Mouse (Mus musculus): ENCODE measurements around the gene Rabgef1. TPM values are rescaled to one million over a fixed set of nuclear protein-coding genes. Genes with fewer than 3 reads are reported as not detected.

Gene Rabgef1
- polyA plus RNA-seq, 1 experiment from 2014 or later: 41.1 TPM

DNA sequence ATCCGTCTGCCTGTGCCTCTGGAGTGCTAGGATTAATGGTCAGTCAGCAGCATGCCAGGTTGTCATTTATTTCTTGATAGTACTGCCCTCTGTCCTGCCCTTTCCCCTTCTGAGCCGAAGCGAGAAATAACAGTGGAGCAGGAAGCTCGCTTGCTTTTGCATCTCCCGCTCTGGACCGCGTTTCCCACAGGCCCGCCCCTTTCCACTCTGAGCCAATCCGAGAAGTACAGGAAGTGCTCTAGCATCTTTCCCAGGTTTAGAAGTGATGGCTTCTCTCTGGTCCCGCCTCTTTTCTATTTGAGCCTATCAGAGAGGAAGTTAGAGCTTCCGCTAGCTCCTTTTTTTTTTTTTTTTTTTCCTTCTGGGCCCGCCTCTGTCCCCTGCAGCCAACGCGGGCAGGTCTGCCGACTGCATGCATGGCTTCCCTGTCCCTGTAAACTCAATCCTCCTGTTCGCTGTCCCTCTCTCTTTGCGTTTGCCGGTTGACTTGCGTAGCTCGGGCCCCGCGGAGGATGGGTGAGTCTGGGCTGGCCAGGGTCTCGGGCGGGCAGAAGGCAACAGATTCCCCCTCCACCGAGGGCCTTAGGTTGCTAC, 85.2 kb downstream of the Rabgef1 start:
- Histone ChIP-seq H3K36me3 (ENCODE audit: control insufficient read depth, insufficient read depth, low read length) (peaks cover 12% of the 10 kb centered on the region), H3K4me3 (ENCODE audit: low read depth, low read length) (peak overlapping the region; percentile 77), H3K9me3 (ENCODE audit: control insufficient read depth, low read length) (no peaks in the 10 kb centered on the region), H3K4me2 (peak overlapping the region; percentile 71), H3K27me3 (replicated peaks; ENCODE audit: control insufficient read depth, insufficient read depth, low read length) (no peaks in the 10 kb centered on the region), H3K4me1 (replicated peaks; ENCODE audit: control insufficient read depth, insufficient read depth, low read length) (peaks cover 10% of the 10 kb centered on the region; the same call in 1 of the 2 replicates), H3K9ac (ENCODE audit: low read depth, low read length) (peak overlapping the region; percentile 68), H3K27ac (ENCODE audit: low read depth, low read length) (peak overlapping the region; percentile 79)
- WGBS: under 1% methylated on average over 25 of the region's 25 CpGs
- peak; percentile 91 for ATAC-seq (replicated peaks; ENCODE audit: low FRiP score)
- DNase-seq (ENCODE audit: low spot score): peak; percentile 87

DNA sequence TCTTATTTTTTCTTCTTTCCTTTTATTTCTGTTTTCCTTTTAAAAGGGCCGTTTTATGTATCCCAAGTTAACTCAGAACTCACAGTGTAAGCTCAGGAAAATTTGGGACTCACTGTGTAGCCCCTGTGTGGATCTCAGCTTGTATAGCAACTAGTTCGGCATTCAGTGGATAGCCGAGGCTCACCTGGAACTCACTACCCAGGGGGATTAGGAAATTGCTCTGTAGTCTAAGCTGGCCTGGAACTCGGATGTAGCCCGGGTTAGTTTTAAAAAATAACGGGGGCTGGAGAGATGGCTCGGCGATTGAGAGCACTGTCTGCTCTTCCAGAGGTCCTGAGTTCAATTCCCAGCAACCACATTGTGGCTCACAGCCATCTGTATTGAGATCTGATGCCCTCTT, 85.7 kb downstream of the Rabgef1 start:
- no peak for DNase-seq (ENCODE audit: low spot score)
- WGBS: 5% methylated on average over 8 of the region's 8 CpGs
- H3K9me3 ChIP-seq (ENCODE audit: control insufficient read depth, low read length): no peaks in the 10 kb centered on the region

DNA sequence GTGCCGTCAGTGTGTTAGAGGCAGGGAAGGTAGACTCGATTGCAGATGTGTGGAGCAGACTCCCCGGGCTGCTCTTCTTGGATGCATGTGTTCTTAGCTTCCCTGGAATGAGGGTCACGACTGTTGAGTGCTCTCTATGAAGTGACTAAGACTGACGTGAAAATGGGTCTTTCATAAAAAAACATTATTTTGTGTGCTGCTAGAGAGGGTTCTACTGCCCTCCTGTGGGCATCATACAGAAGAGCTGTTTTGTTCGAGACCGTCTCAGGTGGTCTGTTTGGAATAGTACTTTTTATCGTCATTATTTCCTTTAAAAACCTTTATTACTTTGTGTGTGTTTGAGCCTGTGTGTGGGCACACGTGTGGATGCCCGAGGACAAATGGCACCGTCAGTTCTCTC, 91.9 kb downstream of the Rabgef1 start:
- H3K27ac ChIP-seq (ENCODE audit: low read depth, low read length): no peak overlapping the region
- no peaks in the 10 kb centered on the region for H3K27me3 ChIP-seq (replicated peaks; ENCODE audit: control insufficient read depth, insufficient read depth, low read length)
- peaks cover 29% of the 10 kb centered on the region for H3K36me3 ChIP-seq (ENCODE audit: control insufficient read depth, insufficient read depth, low read length)
- no peak overlapping the region for H3K4me2 ChIP-seq
- H3K9ac ChIP-seq (ENCODE audit: low read depth, low read length): no peak overlapping the region
- DNase-seq (ENCODE audit: low spot score): no peak
- 78% methylated on average over 11 of the region's 11 CpGs for WGBS
- H3K4me3 ChIP-seq (ENCODE audit: low read depth, low read length): no peak overlapping the region
- H3K4me1 ChIP-seq (replicated peaks; ENCODE audit: control insufficient read depth, insufficient read depth, low read length): no peaks in the 10 kb centered on the region; the same call in 1 of the 2 replicates
- no peaks in the 10 kb centered on the region for H3K9me3 ChIP-seq (ENCODE audit: control insufficient read depth, low read length)
- ATAC-seq (replicated peaks; ENCODE audit: low FRiP score): no peak

More for the DNA sequence above, 85.7 kb downstream of the Rabgef1 start:
- Histone ChIP-seq H3K36me3 (ENCODE audit: control insufficient read depth, insufficient read depth, low read length) (peaks cover 6% of the 10 kb centered on the region), H3K4me2 (peak overlapping the region; percentile 71), H3K27me3 (replicated peaks; ENCODE audit: control insufficient read depth, insufficient read depth, low read length) (no peaks in the 10 kb centered on the region), H3K27ac (ENCODE audit: low read depth, low read length) (peak overlapping the region; percentile 54; the same call in 1 of the 2 replicates), H3K4me1 (replicated peaks; ENCODE audit: control insufficient read depth, insufficient read depth, low read length) (peaks cover 10% of the 10 kb centered on the region; the same call in 1 of the 2 replicates), H3K4me3 (ENCODE audit: low read depth, low read length) (peak overlapping the region; percentile 77), H3K9ac (ENCODE audit: low read depth, low read length) (peak overlapping the region; percentile 68)
- no peak for ATAC-seq (replicated peaks; ENCODE audit: low FRiP score)

Other genes starting within 250 kb of the Rabgef1 start
- 29.4 and 30.4 TPM in 2 replicates for gene Vkorc1l1, start 229.8 kb upstream of the Rabgef1 start, polyA plus RNA-seq (2014; fragmentation: Nextera tagmentation; extraction: Ambion mirVana)
- gene Gusb, start 168.7 kb upstream of the Rabgef1 start, polyA plus RNA-seq (2014; fragmentation: Nextera tagmentation; extraction: Ambion mirVana): 82.5 and 89.9 TPM in 2 replicates
- gene Asl, start 142.6 kb upstream of the Rabgef1 start, polyA plus RNA-seq (2014; fragmentation: Nextera tagmentation; extraction: Ambion mirVana): 51.8 and 61.0 TPM in 2 replicates
- gene Crcp, start 142.5 kb upstream of the Rabgef1 start, polyA plus RNA-seq (2014; fragmentation: Nextera tagmentation; extraction: Ambion mirVana): 30.8 and 34.8 TPM in 2 replicates
- 54.0 and 58.2 TPM in 2 replicates for gene Tpst1, start 98.5 kb upstream of the Rabgef1 start, polyA plus RNA-seq (2014; fragmentation: Nextera tagmentation; extraction: Ambion mirVana)
- 8.5 TPM in 2 replicates for gene Kctd7, start 26.9 kb upstream of the Rabgef1 start, polyA plus RNA-seq (2014; fragmentation: Nextera tagmentation; extraction: Ambion mirVana)
- gene Tmem248, start 45.3 kb downstream of the Rabgef1 start, polyA plus RNA-seq (2014; fragmentation: Nextera tagmentation; extraction: Ambion mirVana): 43.3 and 49.0 TPM in 2 replicates
- 80.5 and 83.7 TPM in 2 replicates for gene Sbds, start 83.7 kb downstream of the Rabgef1 start, polyA plus RNA-seq (2014; fragmentation: Nextera tagmentation; extraction: Ambion mirVana)
- 28.5 and 32.2 TPM in 2 replicates for gene Tyw1, start 83.8 kb downstream of the Rabgef1 start, polyA plus RNA-seq (2014; fragmentation: Nextera tagmentation; extraction: Ambion mirVana)
- gene Caln1, start 197.7 kb downstream of the Rabgef1 start, polyA plus RNA-seq (2014; fragmentation: Nextera tagmentation; extraction: Ambion mirVana): not detected in 2 replicates
- not detected in 2 replicates for gene A330070K13Rik, start 212.8 kb downstream of the Rabgef1 start, polyA plus RNA-seq (2014; fragmentation: Nextera tagmentation; extraction: Ambion mirVana)

Data from liver, embryonic 11.5 days (tissue).